Mouse (Mus musculus) heart, embryonic 13.5 days (tissue): Measurements from ENCODE around the gene Lrrc51. TPM values are rescaled to one million over a fixed set of nuclear protein-coding genes. Genes with fewer than 3 reads are reported as not detected.
"Not testable (repeated sequence)": the region's sequence is repeated elsewhere in the genome, so short reads cannot be mapped to it uniquely, and the experiment has no call there.

Source experiments
- ATAC-seq: fragments of 200-750 bp; cut with Nextera tagmentation; 2 replicates; pipeline ENCODE4 v1.8.0; 2017; ENCODE audit warnings: moderate TSS enrichment; ENCODE audit not compliant: insufficient number of reproducible peaks, low FRiP score, low TSS enrichment; ENCODE audit errors: extremely low read depth
- H3K27ac ChIP-seq: fragments of 300-500 bp; sonication (generic); replicated peaks from 2 replicates; pipeline ENCODE4 v1.5.1; 2015; ENCODE audit warnings: moderate library complexity, mild to moderate bottlenecking, inconsistent platforms
- H3K27me3 ChIP-seq: fragments of 300-500 bp; sonication (generic); replicated peaks from 2 replicates; pipeline ENCODE4 v1.6.1; 2015; ENCODE audit warnings: mild to moderate bottlenecking, inconsistent platforms
- H3K36me3 ChIP-seq: fragments of 300-500 bp; sonication (generic); 2 replicates; pipeline ENCODE4 v1.6.1; 2015; ENCODE audit warnings: mild to moderate bottlenecking, inconsistent platforms
- H3K4me1 ChIP-seq: fragments of 300-500 bp; sonication (generic); 2 replicates; pipeline ENCODE4 v1.6.1; 2015; ENCODE audit warnings: inconsistent platforms
- H3K4me2 ChIP-seq: fragments of 300-500 bp; sonication (generic); 2 replicates; pipeline ENCODE4 v1.6.1; 2015; ENCODE audit warnings: inconsistent platforms, mild to moderate bottlenecking, moderate library complexity
- H3K4me3 ChIP-seq: fragments of 300-500 bp; sonication (generic); 2 replicates; pipeline ENCODE4 v1.5.1; 2015; ENCODE audit warnings: moderate library complexity, mild to moderate bottlenecking, inconsistent platforms
- H3K9ac ChIP-seq: fragments of 300-500 bp; sonication (generic); 2 replicates; pipeline ENCODE4 v1.6.1; 2015; ENCODE audit warnings: inconsistent platforms, mild to moderate bottlenecking, moderate library complexity
- H3K9me3 ChIP-seq: fragments of 300-500 bp; sonication (generic); 2 replicates; pipeline ENCODE4 v1.6.1; 2016; ENCODE audit warnings: inconsistent platforms
- WGBS: fragments of 180-500 bp; shearing (Covaris S2); methylation state at CpG from one replicate; pipeline ENCODE4 v1.1.7; 2015; ENCODE audit warnings: mixed read lengths; 5-methylcytosine and 5-hydroxymethylcytosine counted together
- polyA plus RNA-seq: library from polyadenylated mRNA; unstranded; fragments of >200 nt; fragmentation: Nextera tagmentation; extraction: Ambion mirVana; gene quantifications from 2 replicates; pipeline ENCODE4 v1.2.1, GENCODE M21; 2015

Lrrc51 gene
- polyA plus RNA-seq, 1 experiment from 2014 or later, result 5.1 TPM

GRCm38 (mm10) chr7:101964551-101964950 lies 30.9 kb upstream of the Lrrc51 start:
- Histone ChIP-seq H3K9ac (0 out of 2 replicates have a peak overlapping the region, but pooled peaks have one; percentile 14), H3K4me2 (no peak overlapping the region), H3K27me3 (no peaks in the 10 kb centered on the region), H3K36me3 (no peaks in the 10 kb centered on the region), H3K9me3 (no peaks in the 10 kb centered on the region), H3K4me3 (no peak overlapping the region), H3K27ac (no peak overlapping the region), H3K4me1 (peaks cover 50% of the 10 kb centered on the region)
- 84% methylated on average over 4 of the region's 4 CpGs for WGBS
- ATAC-seq, result no peak

- H3K4me1 ChIP-seq, result peaks cover 42% of the 10 kb centered on the region
- no peaks in the 10 kb centered on the region for H3K9me3 ChIP-seq
- H3K36me3 ChIP-seq, result no peaks in the 10 kb centered on the region
- no peaks in the 10 kb centered on the region for H3K27me3 ChIP-seq
- H3K4me2 ChIP-seq, result no peak overlapping the region
- no peak overlapping the region for H3K4me3 ChIP-seq
- H3K9ac ChIP-seq, result no peak overlapping the region
- H3K27ac ChIP-seq, result no peak overlapping the region
- WGBS, result 91% methylated on average over 2 of the region's 2 CpGs
- no peak for ATAC-seq
These were observed 29.9 kb upstream of the Lrrc51 start for GRCm38 (mm10) chr7:101963621-101964020.

GRCm38 (mm10) chr7:101962829-101963228 lies 29.1 kb upstream of the Lrrc51 start:
- Histone ChIP-seq H3K36me3 (no peaks in the 10 kb centered on the region), H3K4me1 (peaks cover 34% of the 10 kb centered on the region), H3K4me3 (no peak overlapping the region), H3K4me2 (no peak overlapping the region), H3K27me3 (no peaks in the 10 kb centered on the region), H3K9me3 (no peaks in the 10 kb centered on the region), H3K9ac (no peak overlapping the region), H3K27ac (no peak overlapping the region)
- no peak for ATAC-seq
- 90% methylated on average over 2 of the region's 2 CpGs for WGBS

- Histone ChIP-seq H3K9ac (no peak overlapping the region), H3K4me2 (no peak overlapping the region), H3K27ac (no peak overlapping the region), H3K27me3 (no peaks in the 10 kb centered on the region), H3K36me3 (no peaks in the 10 kb centered on the region), H3K9me3 (no peaks in the 10 kb centered on the region), H3K4me1 (peaks cover 12% of the 10 kb centered on the region), H3K4me3 (no peak overlapping the region)
- no peak for ATAC-seq
- WGBS, result 90% methylated on average over 5 of the region's 5 CpGs
These were observed 23.2 kb upstream of the Lrrc51 start for GRCm38 (mm10) chr7:101956911-101957310.

- no peak overlapping the region for H3K9ac ChIP-seq
- H3K4me1 ChIP-seq, result peaks cover 15% of the 10 kb centered on the region
- no peak overlapping the region for H3K4me3 ChIP-seq
- H3K9me3 ChIP-seq, result no peaks in the 10 kb centered on the region
- H3K36me3 ChIP-seq, result no peaks in the 10 kb centered on the region
- no peak overlapping the region for H3K27ac ChIP-seq
- WGBS, result 81% methylated on average over 1 of the region's 1 CpGs
- H3K4me2 ChIP-seq, result no peak overlapping the region
- no peak for ATAC-seq
- H3K27me3 ChIP-seq, result no peaks in the 10 kb centered on the region
These were observed 22.8 kb upstream of the Lrrc51 start for GRCm38 (mm10) chr7:101956481-101956880.

- H3K9me3 ChIP-seq, result no peaks in the 10 kb centered on the region
- H3K9ac ChIP-seq, result no peak overlapping the region
- no peak overlapping the region for H3K4me2 ChIP-seq
- H3K4me1 ChIP-seq, result peaks cover 15% of the 10 kb centered on the region
- 65% methylated on average over 4 of the region's 4 CpGs for WGBS
- no peak overlapping the region for H3K4me3 ChIP-seq
- no peak for ATAC-seq
- H3K27ac ChIP-seq, result no peak overlapping the region
- no peaks in the 10 kb centered on the region for H3K27me3 ChIP-seq
- H3K36me3 ChIP-seq, result no peaks in the 10 kb centered on the region
These were observed 22.2 kb upstream of the Lrrc51 start for GRCm38 (mm10) chr7:101955862-101956261.

GRCm38 (mm10) chr7:101955276-101955675 lies 21.6 kb upstream of the Lrrc51 start:
- H3K4me1 ChIP-seq, result peaks cover 15% of the 10 kb centered on the region

GRCm38 (mm10) chr7:101954163-101954562 lies 20.5 kb upstream of the Lrrc51 start:
- no peaks in the 10 kb centered on the region for H3K9me3 ChIP-seq
- H3K27ac ChIP-seq, result no peak overlapping the region
- H3K36me3 ChIP-seq, result no peaks in the 10 kb centered on the region
- H3K4me1 ChIP-seq, result peaks cover 8% of the 10 kb centered on the region; the same call in 1 of the 2 replicates
- ATAC-seq, result no peak
- no peak overlapping the region for H3K4me2 ChIP-seq
- no peak overlapping the region for H3K4me3 ChIP-seq
- 88% methylated on average over 2 of the region's 2 CpGs for WGBS
- no peaks in the 10 kb centered on the region for H3K27me3 ChIP-seq
- no peak overlapping the region for H3K9ac ChIP-seq

More at GRCm38 (mm10) chr7:101955276-101955675, 21.6 kb upstream of the Lrrc51 start:
- Histone ChIP-seq H3K9ac (no peak overlapping the region), H3K27me3 (no peaks in the 10 kb centered on the region), H3K4me3 (no peak overlapping the region), H3K36me3 (no peaks in the 10 kb centered on the region), H3K27ac (no peak overlapping the region), H3K4me2 (no peak overlapping the region), H3K9me3 (no peaks in the 10 kb centered on the region)
- WGBS, result 91% methylated on average over 2 of the region's 2 CpGs
- ATAC-seq, result no peak

- Histone ChIP-seq H3K4me2 (no peak overlapping the region), H3K27ac (0 out of 2 replicates have a peak overlapping the region, but pooled peaks have one; percentile 5), H3K4me1 (peaks cover 8% of the 10 kb centered on the region; the same call in 1 of the 2 replicates), H3K4me3 (no peak overlapping the region), H3K27me3 (no peaks in the 10 kb centered on the region), H3K9me3 (no peaks in the 10 kb centered on the region), H3K36me3 (no peaks in the 10 kb centered on the region), H3K9ac (0 out of 2 replicates have a peak overlapping the region, but pooled peaks have one; percentile 7)
- ATAC-seq, result no peak
- WGBS, result 58% methylated on average over 2 of the region's 2 CpGs
These were observed 18.4 kb upstream of the Lrrc51 start for GRCm38 (mm10) chr7:101952098-101952497.

GRCm38 (mm10) chr7:101951648-101952047 lies 18.0 kb upstream of the Lrrc51 start:
- ATAC-seq, result no peak
- H3K4me2 ChIP-seq, result no peak overlapping the region
- no peak overlapping the region for H3K27ac ChIP-seq
- no peaks in the 10 kb centered on the region for H3K27me3 ChIP-seq
- H3K36me3 ChIP-seq, result no peaks in the 10 kb centered on the region
- no peaks in the 10 kb centered on the region for H3K9me3 ChIP-seq
- no peak overlapping the region for H3K4me3 ChIP-seq
- WGBS, result 62% methylated on average over 1 of the region's 1 CpGs
- peaks cover 8% of the 10 kb centered on the region; the same call in 1 of the 2 replicates for H3K4me1 ChIP-seq
- no peak overlapping the region for H3K9ac ChIP-seq

GRCm38 (mm10) chr7:101949008-101949407 lies 15.3 kb upstream of the Lrrc51 start:
- H3K36me3 ChIP-seq, H3K4me1 ChIP-seq, H3K9me3 ChIP-seq, H3K27me3 ChIP-seq, H3K27ac ChIP-seq, H3K9ac ChIP-seq, H3K4me3 ChIP-seq, H3K4me2 ChIP-seq, ATAC-seq: not testable (repeated sequence)
- WGBS, result 88% methylated on average over 5 of the region's 5 CpGs

- no peak overlapping the region for H3K9ac ChIP-seq
- H3K9me3 ChIP-seq, result no peaks in the 10 kb centered on the region
- peaks cover 5% of the 10 kb centered on the region; the same call in 1 of the 2 replicates for H3K36me3 ChIP-seq
- ATAC-seq, result no peak
- no peak overlapping the region for H3K27ac ChIP-seq
- peaks cover 20% of the 10 kb centered on the region for H3K4me1 ChIP-seq
- H3K4me3 ChIP-seq, result no peak overlapping the region
- no peak overlapping the region for H3K4me2 ChIP-seq
- 93% methylated on average over 4 of the region's 4 CpGs for WGBS
- no peaks in the 10 kb centered on the region for H3K27me3 ChIP-seq
These were observed 6.1 kb upstream of the Lrrc51 start for GRCm38 (mm10) chr7:101939758-101940157.
